Mouse (Mus musculus) urinary bladder, postnatal 0 days (tissue): ENCODE measurements around the gene Lce3f. TPM values are rescaled to one million over a fixed set of nuclear protein-coding genes. Genes with fewer than 3 reads are reported as not detected.

Source experiments
- polyA plus RNA-seq: library from polyadenylated mRNA; unstranded; fragments of >200 nt; fragmentation: Nextera tagmentation; extraction: Ambion mirVana; gene quantifications from 2 replicates; pipeline ENCODE4 v1.2.1, GENCODE M21; 2015

The Lce3f gene
- polyA plus RNA-seq: 0.53 TPM in 1 of 2 replicates, not detected in the other

GRCm38 (mm10) chr3:92991926-92992325, at the start of gene Lce3f:
Gene Lce3f, plus strand, starts transcription at chr3:92992226.

GRCm38 (mm10) chr3:92944186-92944585, 47.8 kb upstream of the Lce3f start, which contains the start of gene Lce3c:
Gene Lce3c, plus strand, starts transcription at chr3:92944486.

GRCm38 (mm10) chr3:92957090-92957489, 34.9 kb upstream of the Lce3f start, which contains the start of gene Lce3d:
Gene Lce3d, plus strand, starts transcription at chr3:92957390.

GRCm38 (mm10) chr3:92966761-92967160, 25.3 kb upstream of the Lce3f start, which contains the start of gene Lce3e:
Gene Lce3e, plus strand, starts transcription at chr3:92967061.

GRCm38 (mm10) chr3:93015460-93016104, 23.6 kb downstream of the Lce3f start, which contains the start of gene Crct1:
Gene Crct1, minus strand, starts transcription at chr3:93015687.

GRCm38 (mm10) chr3:93018960-93019359, 26.9 kb downstream of the Lce3f start, which contains the start of gene Lce1m:
Gene Lce1m, minus strand, starts transcription at chr3:93019060.

Other genes with a start within 250 kb of the Lce3f start
- gene Lce1g, start 239.9 kb upstream of the Lce3f start, polyA plus RNA-seq: not detected in 2 replicates
- not detected in 2 replicates for gene Lce1h, start 227.2 kb upstream of the Lce3f start, polyA plus RNA-seq
- not detected in 2 replicates for gene Lce1i, start 213.3 kb upstream of the Lce3f start, polyA plus RNA-seq
- gene Lce1j, start 201.7 kb upstream of the Lce3f start, polyA plus RNA-seq: not detected in 2 replicates
- gene Lce1k, start 184.3 kb upstream of the Lce3f start, polyA plus RNA-seq: not detected in 2 replicates
- not detected in 2 replicates for gene Kprp, start 165.0 kb upstream of the Lce3f start, polyA plus RNA-seq
- gene Lce1l, start 140.9 kb upstream of the Lce3f start, polyA plus RNA-seq: not detected in 2 replicates
- gene 2310050C09Rik, start 122.0 kb upstream of the Lce3f start, polyA plus RNA-seq: not detected in 2 replicates
- not detected in 2 replicates for gene Lce3a, start 66.0 kb upstream of the Lce3f start, polyA plus RNA-seq
- gene Lce3b, start 59.2 kb upstream of the Lce3f start, polyA plus RNA-seq: not detected in 2 replicates
- 0.44 TPM in 1 of 2 replicates, not detected in the other for gene Lce3c, start 47.7 kb upstream of the Lce3f start, polyA plus RNA-seq
- gene Lce3d, start 34.8 kb upstream of the Lce3f start, polyA plus RNA-seq: not detected in 2 replicates
- not detected in 2 replicates for gene Lce3e, start 25.2 kb upstream of the Lce3f start, polyA plus RNA-seq
- 0.23 and 0.30 TPM in 2 replicates for gene Crct1, start 23.5 kb downstream of the Lce3f start, polyA plus RNA-seq
- gene Lce1m, start 26.8 kb downstream of the Lce3f start, polyA plus RNA-seq: not detected in 2 replicates
- gene Gm4858, start 76.6 kb downstream of the Lce3f start, polyA plus RNA-seq: not detected in 2 replicates
- gene Crnn, start 152.6 kb downstream of the Lce3f start, polyA plus RNA-seq: not detected in 2 replicates
- not detected in 2 replicates for gene Flg2, start 205.1 kb downstream of the Lce3f start, polyA plus RNA-seq